Mouse (Mus musculus) thymus, postnatal 25 days (tissue): ENCODE results near the gene Atf4.

Source experiments
- DNase-seq: peaks from one replicate; pipeline ENCODE4 v3.0.0; 2022

The Atf4 gene

GRCm38 (mm10) chr15:80254847-80255645 lies at the start of gene Atf4:
Atf4 (plus strand) TSS chr15:80255184.
- DNase-seq = peak; percentile 97

GRCm38 (mm10) chr15:80206057-80206565 lies 48.9 kb upstream of the Atf4 start:
- DNase-seq = no peak

GRCm38 (mm10) chr15:80208446-80208845 lies 46.5 kb upstream of the Atf4 start:
- no peak for DNase-seq

- DNase-seq = no peak
These were observed 41.3 kb upstream of the Atf4 start for GRCm38 (mm10) chr15:80213688-80214087.

GRCm38 (mm10) chr15:80215716-80216479 lies 39.1 kb upstream of the Atf4 start:
- DNase-seq = peak; percentile 66

GRCm38 (mm10) chr15:80216480-80216820 lies 38.5 kb upstream of the Atf4 start:
- no peak for DNase-seq

- no peak for DNase-seq
These were observed 37.5 kb upstream of the Atf4 start for GRCm38 (mm10) chr15:80217476-80217875.

GRCm38 (mm10) chr15:80219211-80219610 lies 35.8 kb upstream of the Atf4 start:
- peak; percentile 61 for DNase-seq

- DNase-seq = no peak
These were observed 35.0 kb upstream of the Atf4 start for GRCm38 (mm10) chr15:80219705-80220657.

GRCm38 (mm10) chr15:80221031-80221430 lies 34.0 kb upstream of the Atf4 start:
- DNase-seq = no peak

GRCm38 (mm10) chr15:80223751-80224150 lies 31.2 kb upstream of the Atf4 start:
- DNase-seq = no peak

GRCm38 (mm10) chr15:80225208-80225607 lies 29.8 kb upstream of the Atf4 start:
- peak; percentile 86 for DNase-seq

- DNase-seq = peak; percentile 72
These were observed 29.2 kb upstream of the Atf4 start for GRCm38 (mm10) chr15:80225796-80226195.

- DNase-seq = no peak
These were observed 26.7 kb upstream of the Atf4 start for GRCm38 (mm10) chr15:80228071-80228800.

GRCm38 (mm10) chr15:80232331-80232730 lies 22.7 kb upstream of the Atf4 start:
- DNase-seq = no peak

GRCm38 (mm10) chr15:80233053-80233452 lies 21.9 kb upstream of the Atf4 start:
- DNase-seq = no peak

- peak; percentile 99 for DNase-seq
These were observed 21.1 kb upstream of the Atf4 start, which contains the start of gene Mief1 for GRCm38 (mm10) chr15:80233733-80234509. Mief1 (plus strand) TSS chr15:80234018.

- DNase-seq = no peak
These were observed 19.4 kb upstream of the Atf4 start, which contains the start of gene AC140267.1 for GRCm38 (mm10) chr15:80235535-80235934. AC140267.1 (plus strand) TSS chr15:80235835.

- DNase-seq = no peak
These were observed 6.8 kb upstream of the Atf4 start for GRCm38 (mm10) chr15:80248135-80248534.

- no peak for DNase-seq
These were observed 6.4 kb upstream of the Atf4 start for GRCm38 (mm10) chr15:80248596-80248995.

GRCm38 (mm10) chr15:80249672-80250071 lies 5.3 kb upstream of the Atf4 start:
- no peak for DNase-seq
